Mouse (Mus musculus): ENCODE results near the gene Ramp3.
"Not testable (repeated sequence)": the region's sequence is repeated elsewhere in the genome, so short reads cannot be mapped to it uniquely, and the experiment has no call there.

Gene Ramp3

DNA sequence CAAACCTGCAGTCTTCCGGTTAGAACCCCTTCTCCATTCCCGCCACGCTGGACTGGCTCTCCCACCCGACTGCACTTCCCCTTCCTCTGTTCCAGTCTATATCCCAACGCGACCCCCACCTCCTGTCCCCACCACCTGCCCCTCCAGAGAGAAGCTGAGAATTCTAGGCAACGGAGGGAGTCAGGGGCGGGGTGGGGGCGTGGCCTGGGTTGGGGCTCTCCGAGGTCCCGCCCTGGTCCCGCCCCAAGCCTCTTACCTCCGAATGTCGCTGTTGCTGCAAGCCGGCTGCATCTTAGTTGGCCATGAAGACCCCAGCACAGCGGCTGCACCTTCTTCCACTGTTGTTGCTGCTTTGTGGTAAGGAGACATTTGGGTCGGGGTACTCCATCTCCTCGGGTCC, at the start of gene Ramp3:
Ramp3 (plus strand) TSS at position 251 of the 400 bp plus-strand sequence.
- DNase-seq (ENCODE audit: low spot score in 2 of 2): peak in 1 of 2 experiments; percentile 27

- DNase-seq (ENCODE audit: low spot score in 2 of 2): no peak
Measured at GRCm38 (mm10) chr11:6615250-6616205, 42.8 kb upstream of the Ramp3 start.

DNA sequence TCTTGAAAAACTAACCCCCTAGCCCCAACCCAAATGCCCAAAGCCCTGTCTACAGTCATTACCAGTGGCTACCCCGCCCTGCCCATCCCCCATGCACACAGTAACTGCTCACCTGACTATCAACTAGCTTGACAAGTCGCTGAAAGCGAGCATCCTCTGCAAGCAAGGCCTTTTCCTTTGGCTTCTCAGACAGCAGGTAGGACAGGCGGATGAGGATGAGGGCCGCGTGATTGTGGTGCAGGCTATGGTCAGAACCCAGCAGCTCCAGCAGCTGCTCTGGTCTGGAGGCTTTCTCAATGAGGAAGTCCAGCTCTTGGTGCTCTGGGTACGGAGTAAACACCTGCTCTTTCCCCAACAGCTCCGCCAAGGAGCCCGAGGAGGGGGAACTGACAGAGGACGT, 34.6 kb upstream of the Ramp3 start:
- DNase-seq (ENCODE audit: low spot score in 2 of 2): no peak

- DNase-seq (ENCODE audit: low spot score in 2 of 2): no peak
Measured at GRCm38 (mm10) chr11:6624619-6625382, 33.5 kb upstream of the Ramp3 start.

GRCm38 (mm10) chr11:6625478-6626387, 32.6 kb upstream of the Ramp3 start, which contains the start of gene Tbrg4:
TSS of gene Tbrg4 (minus strand) at chr11:6626067.
- DNase-seq (ENCODE audit: low spot score in 2 of 2): peak; percentile 90

GRCm38 (mm10) chr11:6626388-6626772, 31.9 kb upstream of the Ramp3 start:
- DNase-seq (ENCODE audit: low spot score in 2 of 2): no peak

DNA sequence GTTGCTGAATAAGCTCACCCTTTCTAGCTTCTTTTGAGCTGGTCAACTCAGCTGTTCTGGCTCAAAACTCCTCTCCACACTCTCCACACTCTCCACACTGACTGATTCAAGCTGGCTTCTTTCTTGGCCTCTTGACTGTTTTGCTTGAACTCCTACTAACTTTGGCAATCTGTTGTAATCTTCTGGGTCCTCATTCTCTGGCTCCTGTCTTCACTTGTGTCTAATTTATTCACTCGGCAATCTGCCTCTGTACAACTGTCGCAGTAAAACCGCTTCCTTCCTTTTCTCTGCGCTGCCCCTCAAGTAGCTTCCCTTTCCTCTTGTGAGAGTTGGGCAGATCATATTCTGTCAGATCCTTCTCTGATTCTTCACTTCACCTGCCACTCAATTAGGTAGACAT, 30.6 kb upstream of the Ramp3 start:
- DNase-seq (ENCODE audit: low spot score in 2 of 2): no peak

GRCm38 (mm10) chr11:6628568-6628967, 29.8 kb upstream of the Ramp3 start:
- peak in 1 of 2 experiments; percentile 35 for DNase-seq (ENCODE audit: low spot score in 2 of 2)

GRCm38 (mm10) chr11:6629655-6630054, 28.7 kb upstream of the Ramp3 start:
- DNase-seq (ENCODE audit: low spot score in 2 of 2): no peak

DNA sequence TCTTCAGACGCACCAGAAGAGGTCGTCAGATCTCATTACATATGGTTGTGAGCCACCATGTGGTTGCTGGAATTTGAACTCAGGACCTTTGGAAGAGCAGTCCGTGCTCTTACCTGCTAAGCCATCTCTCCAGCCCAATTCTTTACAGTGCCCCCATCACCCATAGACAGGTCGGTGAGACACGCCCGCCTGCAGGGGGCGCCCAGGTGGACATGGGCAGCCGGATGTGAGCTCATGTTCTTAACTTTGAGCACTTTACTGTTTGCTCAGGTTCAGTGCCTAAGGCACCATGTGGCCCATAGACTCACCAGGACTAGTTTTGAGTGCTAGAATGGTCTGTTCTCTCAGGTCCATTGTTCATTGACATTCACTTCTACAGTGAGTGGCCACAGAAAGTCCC, 22.2 kb upstream of the Ramp3 start:
- no peak for DNase-seq (ENCODE audit: low spot score in 2 of 2)

- DNase-seq (ENCODE audit: low spot score in 2 of 2): no peak
Measured at GRCm38 (mm10) chr11:6638537-6638936, 19.8 kb upstream of the Ramp3 start, which contains the start of gene Wap. TSS of gene Wap (minus strand) at chr11:6638637.

DNA sequence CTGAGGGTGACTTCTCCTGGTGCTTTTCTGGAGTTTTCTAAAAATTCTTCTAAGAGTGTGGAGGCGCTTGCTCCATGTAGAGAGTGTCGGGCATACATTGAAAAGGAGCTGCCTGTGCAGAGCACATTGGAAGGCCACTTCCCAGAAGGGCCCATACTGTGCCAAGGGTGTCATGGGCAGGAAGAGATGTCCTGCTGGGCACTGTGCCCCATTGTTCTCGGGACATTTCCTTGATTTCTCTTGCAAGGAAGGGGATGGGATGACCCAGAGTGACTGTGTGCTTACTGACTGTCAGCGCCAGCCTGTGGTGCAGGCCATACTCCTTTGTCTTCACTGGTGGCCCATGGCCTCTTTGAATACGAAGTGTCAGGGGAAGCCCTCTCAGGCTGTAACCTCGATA, 19.2 kb upstream of the Ramp3 start:
- no peak for DNase-seq (ENCODE audit: low spot score in 2 of 2)

DNA sequence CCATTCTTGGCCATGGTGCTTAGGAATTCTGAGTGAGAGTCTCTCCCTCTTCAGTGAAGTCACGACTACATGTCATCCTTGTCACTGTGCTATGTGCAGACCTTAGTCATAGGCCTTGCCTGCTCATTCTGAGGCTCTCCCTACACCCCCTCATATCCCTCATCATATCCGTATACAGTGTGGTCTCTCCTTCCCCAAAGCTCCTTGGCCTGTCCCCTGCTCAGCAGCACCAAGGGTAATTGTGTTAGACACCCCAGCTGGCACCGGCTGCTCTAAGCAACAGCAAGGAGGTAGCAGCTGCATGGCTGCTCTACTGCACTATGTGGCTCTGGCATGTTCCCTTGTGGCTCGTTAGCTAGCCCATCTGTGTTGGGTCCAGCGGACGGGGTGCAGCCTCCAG, 13.8 kb upstream of the Ramp3 start:
- DNase-seq (ENCODE audit: low spot score in 2 of 2): no peak

DNA sequence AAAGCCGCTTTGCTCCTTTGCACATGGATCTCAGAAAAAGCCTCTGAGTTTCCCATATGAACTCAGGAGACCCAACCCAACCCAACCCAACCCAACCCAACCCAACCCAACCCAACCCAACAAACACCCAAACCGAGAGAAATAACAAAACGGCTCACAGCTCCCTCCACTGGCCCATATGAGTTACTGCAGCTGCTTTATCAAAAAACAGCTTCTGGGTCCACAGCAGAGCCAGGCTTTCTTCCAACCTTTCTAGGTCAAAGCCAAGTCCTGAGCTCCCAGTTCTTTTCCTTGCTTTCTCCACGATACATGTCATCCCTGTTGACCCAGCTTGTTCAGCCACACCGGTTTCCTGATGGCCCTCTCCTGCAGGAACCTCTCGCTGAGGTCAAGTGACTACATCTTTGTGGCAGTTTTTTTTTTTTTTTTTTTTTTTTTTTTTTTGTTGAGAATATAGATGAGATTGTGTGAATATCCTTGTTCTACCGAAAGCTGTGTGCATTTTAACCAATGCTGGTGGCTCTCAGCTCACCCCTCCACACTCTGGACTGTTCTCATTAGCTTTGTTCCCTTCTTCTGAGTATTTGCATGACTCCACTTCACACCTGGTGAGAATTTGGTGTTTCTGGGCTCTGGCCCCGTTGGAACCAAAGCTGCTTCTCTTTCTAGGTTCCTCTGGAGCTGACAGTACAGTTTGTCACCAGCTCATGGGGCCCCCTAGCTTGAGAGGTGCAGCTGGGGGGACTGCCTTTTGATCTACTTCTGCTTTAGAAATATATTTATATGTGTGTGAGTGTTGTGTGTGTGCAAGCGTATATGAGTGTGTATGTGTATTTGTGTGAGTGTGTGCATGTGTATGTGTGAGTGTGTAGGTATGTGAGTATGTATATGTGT, 10.2 kb upstream of the Ramp3 start:
- no peak for DNase-seq (ENCODE audit: low spot score in 2 of 2)

DNA sequence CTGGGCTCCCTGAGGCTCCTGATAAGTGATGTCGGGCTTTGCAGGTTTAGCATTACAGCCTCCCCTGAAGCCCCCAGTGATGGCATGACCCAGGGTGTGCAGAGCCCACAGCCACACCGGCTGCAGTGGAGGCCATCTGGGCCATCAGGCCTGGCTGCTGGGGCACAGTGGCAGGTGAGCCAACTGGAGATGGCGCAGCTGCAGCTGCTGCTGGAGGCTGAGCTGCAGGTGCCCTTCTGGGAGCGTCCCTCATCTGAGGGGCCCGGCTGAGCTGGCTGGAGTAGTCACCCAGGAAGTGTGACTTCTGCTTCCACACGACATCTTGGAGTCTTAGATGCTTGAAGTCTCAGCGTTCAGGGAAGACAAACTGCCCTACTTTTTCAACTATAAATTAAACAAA, 7.8 kb upstream of the Ramp3 start:
- no peak for DNase-seq (ENCODE audit: low spot score in 2 of 2)

DNA sequence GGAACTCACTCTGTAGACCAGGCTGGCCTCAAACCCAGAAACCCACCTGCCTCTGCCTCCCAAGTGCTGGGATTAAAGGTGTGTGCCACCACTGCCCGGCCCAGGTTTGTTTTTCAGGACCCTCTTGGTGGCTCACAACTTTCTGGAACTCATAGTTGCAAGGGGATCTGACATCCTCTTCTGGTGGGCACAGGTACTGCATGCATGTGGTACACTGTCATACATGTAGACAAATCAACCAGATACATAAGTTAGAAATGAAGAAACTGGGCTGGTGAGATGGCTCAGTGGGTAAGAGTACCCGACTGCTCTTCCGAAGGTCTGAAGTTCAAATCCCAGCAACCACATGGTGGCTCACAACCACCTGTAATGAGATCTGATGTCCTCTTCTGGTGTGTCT, 5.3 kb upstream of the Ramp3 start:
- DNase-seq (ENCODE audit: low spot score in 2 of 2): not testable (repeated sequence)

GRCm38 (mm10) chr11:6654903-6655302, 3.4 kb upstream of the Ramp3 start:
- peak; percentile 76 to 82 for DNase-seq (ENCODE audit: low spot score in 2 of 2)

DNA sequence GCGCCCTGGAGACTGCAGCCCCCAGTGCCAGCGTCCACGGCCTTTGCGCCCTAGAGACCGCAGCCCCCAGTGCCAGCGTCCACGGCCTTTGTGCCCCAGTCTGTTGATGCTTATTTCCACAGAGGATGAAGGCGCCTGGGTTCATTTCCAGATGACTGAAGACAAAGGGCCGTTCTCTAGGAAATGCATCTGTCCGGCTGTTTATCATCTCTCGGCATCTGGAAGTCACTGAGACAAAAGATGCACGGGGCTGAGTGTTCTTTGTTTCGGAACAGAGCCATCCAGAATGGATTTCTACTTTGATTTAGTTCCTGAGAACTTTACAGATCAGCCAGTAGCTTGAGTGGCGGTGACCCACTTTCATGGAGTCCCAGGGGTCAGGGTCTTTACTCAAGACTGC, 2.9 kb downstream of the Ramp3 start:
- no peak for DNase-seq (ENCODE audit: low spot score in 2 of 2)

DNA sequence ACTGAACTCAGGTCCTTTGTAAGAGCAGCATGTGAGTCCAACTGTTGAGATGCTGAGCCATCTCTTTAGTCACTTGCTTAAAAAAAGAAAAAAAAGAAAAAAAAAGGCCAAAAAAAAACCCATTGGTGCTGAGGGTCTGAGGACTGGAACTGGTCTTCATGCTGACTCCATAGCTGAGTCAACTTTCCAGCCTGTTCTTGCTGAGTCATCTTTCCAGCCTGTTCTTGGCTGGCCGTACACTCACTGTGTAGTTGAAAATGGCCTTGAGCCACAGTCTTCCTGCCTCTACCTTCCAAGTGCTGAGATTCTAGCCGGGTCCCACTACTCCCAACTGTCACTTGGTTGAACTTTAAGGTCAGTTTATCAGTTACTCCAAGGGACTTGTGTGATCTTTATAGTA, 8.3 kb downstream of the Ramp3 start:
- no peak for DNase-seq (ENCODE audit: low spot score in 2 of 2)

DNA sequence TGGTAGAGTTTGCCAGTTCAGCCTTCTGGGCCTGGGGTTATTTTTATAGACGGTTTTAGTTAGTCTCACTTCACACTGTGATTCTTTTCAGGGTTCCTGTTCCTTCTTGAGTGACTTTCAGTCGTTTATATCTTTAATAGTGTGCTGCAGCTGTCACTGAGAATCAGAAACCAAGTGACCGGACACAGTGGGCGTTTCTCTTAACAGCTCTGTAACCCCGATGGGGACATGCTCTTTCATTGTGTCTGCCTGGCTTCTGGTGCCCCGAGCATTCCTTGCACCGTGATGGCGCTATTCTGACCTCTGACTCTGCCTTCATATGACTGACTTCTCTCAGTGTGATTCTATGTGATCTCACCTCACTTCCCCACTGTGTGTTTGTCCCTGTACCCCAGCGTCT, 10.7 kb downstream of the Ramp3 start:
- no peak for DNase-seq (ENCODE audit: low spot score in 2 of 2)

GRCm38 (mm10) chr11:6670044-6670443, 11.7 kb downstream of the Ramp3 start:
- DNase-seq (ENCODE audit: low spot score in 2 of 2): no peak
